Mouse (Mus musculus) lung, adult 18-20 months (tissue): ENCODE data around the gene Fastkd3.

Experiments
- DNase-seq, 2 experiments: peaks; one replicate each; pipeline ENCODE4 v3.0.0; 2022; ENCODE audit warnings: mixed read lengths in 2 of 2

Gene Fastkd3

GRCm38 (mm10) chr13:68622792-68623191 is 40.8 kb downstream of the Fastkd3 start:
- DNase-seq = no peak

DNA sequence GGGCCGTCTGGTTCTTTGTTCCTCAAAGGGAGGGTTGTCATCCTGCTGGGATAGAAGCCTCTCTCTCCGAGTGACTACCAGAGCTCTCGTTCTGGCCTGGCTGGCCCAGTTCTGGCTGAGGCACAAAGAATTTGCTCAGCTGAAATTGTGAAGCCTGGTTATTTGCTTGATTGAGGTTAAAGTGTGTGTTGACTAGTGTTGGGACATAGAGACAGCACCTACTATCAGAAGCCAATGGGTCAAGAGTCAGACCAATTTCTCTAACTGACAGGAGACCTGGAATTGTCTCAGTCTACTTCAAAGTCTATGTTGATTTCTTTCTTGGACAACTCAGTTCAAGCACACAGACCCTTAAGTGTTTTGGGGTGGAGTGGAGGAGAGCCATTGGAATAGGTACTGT is 45.0 kb downstream of the Fastkd3 start:
- no peak for DNase-seq
